Mouse (Mus musculus): ENCODE data around the gene Bcl2l13. TPM values are rescaled to one million over a fixed set of nuclear protein-coding genes. Genes with fewer than 3 reads are reported as not detected.

Gene Bcl2l13
- total and polyA plus RNA-seq, 3 experiments = 24.6 to 46.6 (median 25.5) TPM

GRCm38 (mm10) chr6:120941084-120941481 is 105.1 kb downstream of the Bcl2l13 start:
- DNase-seq (ENCODE audit: extremely low read depth) = no peak
- peak overlapping the region; percentile 91 for H3K4me2 ChIP-seq (ENCODE audit: insufficient read depth, low read depth, poor library complexity, severe bottlenecking)
- H3K79me2 ChIP-seq (replicated peaks; ENCODE audit: control insufficient read depth, extremely low read depth, insufficient read depth, poor library complexity, severe bottlenecking) = peaks cover 59% of the 10 kb centered on the region
- dilution Hi-C loops (cut with MboI; ENCODE audit: extremely low pct_ligation_motif_present, extremely low pct_unique_long_range_greater_than_20kb, low sequenced_read_pairs) (no loop called here), in situ Hi-C loops (cut with MboI; ENCODE audit: low pct_ligation_motif_present, low pct_unique_long_range_greater_than_20kb, low sequenced_read_pairs) (no loop called here)
- peak overlapping the region; percentile 64 to 94 (median 80) for H3K4me3 ChIP-seq (replicated peaks in 1 of 3; ENCODE audit: low read depth in 2 of 3, low read length in 2 of 3, poor library complexity in 1 of 3)
- H3K9me3 ChIP-seq (replicated peaks; ENCODE audit: low read length) = no peaks in the 10 kb centered on the region
- H3K27me3 ChIP-seq (replicated peaks) = no peaks in the 10 kb centered on the region
- peaks cover 34 to 56% of the 10 kb centered on the region in 2 experiments for H3K36me3 ChIP-seq (replicated peaks in 1 of 2; ENCODE audit: control insufficient read depth in 1 of 2, insufficient read depth in 1 of 2, low read length in 1 of 2)
- H3K9ac ChIP-seq (ENCODE audit: insufficient read depth, low read depth) = peak overlapping the region; percentile 89
- H3K4me1 ChIP-seq (ENCODE audit: control insufficient read depth in 1 of 2, insufficient read depth in 2 of 2) = peaks cover 24 to 49% of the 10 kb centered on the region in 2 experiments
- TF ChIP-seq SIN3A (IDR thresholded peaks at IDR 0.05; ENCODE audit: low read length) (no peak), CHD2 (IDR thresholded peaks at IDR 0.05; ENCODE audit: low read length) (0 out of 2 replicates have a peak, but pooled peaks have one; percentile 34), KAT2A (IDR thresholded peaks at IDR 0.05; ENCODE audit: insufficient replicate concordance, low read length) (0 out of 2 replicates have a peak, but pooled peaks have one; percentile 36), CTCF (conservative IDR thresholded peaks at IDR 0.05 in 1 of 2, IDR thresholded peaks at IDR 0.05 in 1 of 2; ENCODE audit: low read depth in 2 of 2, low read length in 2 of 2) (no peak), ZKSCAN1 (IDR thresholded peaks at IDR 0.05; ENCODE audit: borderline replicate concordance, low read depth, low read length) (no peak), MAFK (IDR thresholded peaks at IDR 0.05; ENCODE audit: insufficient replicate concordance, low read length) (no peak), MXI1 (IDR thresholded peaks at IDR 0.05; ENCODE audit: low read depth, low read length) (peak; percentile 4; the same call in 1 of the 2 replicates), GABPA (IDR thresholded peaks at IDR 0.05; ENCODE audit: insufficient replicate concordance, low read depth, low read length) (no peak), HCFC1 (IDR thresholded peaks at IDR 0.05; ENCODE audit: low read depth, low read length) (no peak), ZMIZ1 (IDR thresholded peaks at IDR 0.05; ENCODE audit: low read depth, low read length) (no peak; the same call in 1 of the 2 replicates), POLR2AphosphoS2 (IDR thresholded peaks at IDR 0.05; ENCODE audit: low read depth, low read length) (no peak), MAZ (IDR thresholded peaks at IDR 0.05; ENCODE audit: low read depth, low read length) (no peak), BHLHE40 (IDR thresholded peaks at IDR 0.05; ENCODE audit: low read depth, low read length) (no peak), NELFE (IDR thresholded peaks at IDR 0.05; ENCODE audit: low read depth, low read length) (0 out of 2 replicates have a peak, but pooled peaks have one; percentile 49), ETS1 (conservative IDR thresholded peaks at IDR 0.05; ENCODE audit: low read depth, low read length) (no peak; the same call in 1 of the 2 replicates), TCF12 (IDR thresholded peaks at IDR 0.05; ENCODE audit: low read depth, low read length) (no peak), USF2 (conservative IDR thresholded peaks at IDR 0.05; ENCODE audit: low read depth, low read length) (no peak), MEF2A (IDR thresholded peaks at IDR 0.05; ENCODE audit: borderline replicate concordance, low read depth, low read length) (no peak), UBTF (IDR thresholded peaks at IDR 0.05; ENCODE audit: low read depth, low read length) (0 out of 2 replicates have a peak, but pooled peaks have one; percentile 35), E2F4 (IDR thresholded peaks at IDR 0.05; ENCODE audit: insufficient replicate concordance, low read depth, low read length) (no peak), ZNF384 (IDR thresholded peaks at IDR 0.05; ENCODE audit: low read depth, low read length) (no peak), RAD21 (IDR thresholded peaks at IDR 0.05; ENCODE audit: low read depth, low read length) (no peak), JUND (conservative IDR thresholded peaks at IDR 0.05; ENCODE audit: low read depth, low read length) (no peak), USF1 (IDR thresholded peaks at IDR 0.05; ENCODE audit: low read depth, low read length) (no peak), POLR2A (IDR thresholded peaks at IDR 0.05; ENCODE audit: low read depth, low read length) (no peak), JUN (IDR thresholded peaks at IDR 0.05; ENCODE audit: insufficient read depth, low read depth, low read length) (no peak), CHD1 (IDR thresholded peaks at IDR 0.05; ENCODE audit: low read depth, low read length) (no peak), ELF1 (IDR thresholded peaks at IDR 0.05; ENCODE audit: low read depth, low read length) (no peak), MYC (IDR thresholded peaks at IDR 0.05; ENCODE audit: low read depth, low read length) (peak; percentile 41; the same call in 1 of the 2 replicates), EP300 (IDR thresholded peaks at IDR 0.05; ENCODE audit: low read length) (no peak), IRF4 (IDR thresholded peaks at IDR 0.05; ENCODE audit: low read depth, low read length) (no peak), PAX5 (IDR thresholded peaks at IDR 0.05; ENCODE audit: low read length) (no peak), NRF1 (IDR thresholded peaks at IDR 0.05; ENCODE audit: low read depth, low read length) (no peak), MAX (IDR thresholded peaks at IDR 0.05; ENCODE audit: low read length) (no peak), RCOR1 (conservative IDR thresholded peaks at IDR 0.05; ENCODE audit: low read depth, low read length) (peak; percentile 64; the same call in 1 of the 2 replicates), TBP (conservative IDR thresholded peaks at IDR 0.05; ENCODE audit: low read depth, low read length) (no peak), SMC3 (IDR thresholded peaks at IDR 0.05; ENCODE audit: low read depth, low read length) (no peak), ZC3H11A (IDR thresholded peaks at IDR 0.05; ENCODE audit: low read depth, low read length) (no peak)
- peak overlapping the region; percentile 99 for H3K27ac ChIP-seq (ENCODE audit: insufficient read depth, low read depth)
